Mouse (Mus musculus): Measurements from ENCODE around the gene Tspan13.

The Tspan13 gene

DNA sequence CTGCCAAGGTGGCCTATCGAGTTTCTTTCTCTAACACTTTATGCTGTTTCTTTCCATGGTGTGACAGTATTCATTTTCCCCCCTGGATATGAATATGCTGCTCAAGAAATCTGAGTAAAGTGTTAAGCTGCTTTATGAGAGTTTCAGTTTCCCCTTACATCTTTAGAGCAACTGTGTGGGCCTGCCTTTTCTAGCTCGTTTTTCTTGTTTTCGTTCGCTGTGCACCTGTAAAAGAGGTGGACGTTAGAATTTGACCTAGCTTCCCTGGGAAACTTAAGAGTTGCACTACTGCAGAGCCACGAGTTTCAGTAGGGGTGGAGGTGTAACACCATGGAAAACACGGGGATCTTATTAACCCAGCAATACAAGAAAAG lies 75.5 kb downstream of the Tspan13 start:
- no peak for DNase-seq

DNA sequence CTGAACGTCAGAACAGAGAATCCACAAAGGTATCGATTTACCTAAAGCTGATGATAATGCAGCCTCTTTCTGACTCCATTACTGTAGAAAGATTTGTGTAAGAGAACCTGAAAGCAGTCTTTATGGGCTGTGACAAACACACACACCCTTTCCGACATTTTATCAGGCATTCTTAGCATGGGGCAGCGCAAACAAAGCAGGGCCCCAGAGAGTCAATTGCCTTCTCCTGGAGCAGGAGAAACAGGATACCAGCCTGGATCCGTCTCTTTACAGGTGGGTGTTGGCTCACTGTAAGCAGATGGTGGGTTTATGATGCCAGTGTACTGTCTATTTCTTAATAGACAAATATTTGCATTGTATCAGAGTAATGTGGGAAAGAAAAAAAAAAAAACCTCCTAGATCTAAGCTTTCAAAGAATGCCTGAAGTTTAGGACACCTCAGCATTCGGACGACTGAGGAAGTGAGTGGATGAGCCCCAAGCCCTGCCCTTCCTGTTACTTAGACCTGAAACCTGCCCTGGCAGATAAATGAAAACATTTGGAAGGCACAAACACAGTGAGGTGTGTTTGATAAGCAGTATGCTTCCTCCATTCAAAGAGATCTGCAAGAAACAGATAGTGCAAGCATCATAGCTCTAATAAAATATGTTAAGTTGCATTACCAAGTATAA lies 76.1 kb downstream of the Tspan13 start:
- no peak for DNase-seq

All from thymus, adult 18-20 months (tissue).